Mouse (Mus musculus): ENCODE results near the gene Nub1.

DNA sequence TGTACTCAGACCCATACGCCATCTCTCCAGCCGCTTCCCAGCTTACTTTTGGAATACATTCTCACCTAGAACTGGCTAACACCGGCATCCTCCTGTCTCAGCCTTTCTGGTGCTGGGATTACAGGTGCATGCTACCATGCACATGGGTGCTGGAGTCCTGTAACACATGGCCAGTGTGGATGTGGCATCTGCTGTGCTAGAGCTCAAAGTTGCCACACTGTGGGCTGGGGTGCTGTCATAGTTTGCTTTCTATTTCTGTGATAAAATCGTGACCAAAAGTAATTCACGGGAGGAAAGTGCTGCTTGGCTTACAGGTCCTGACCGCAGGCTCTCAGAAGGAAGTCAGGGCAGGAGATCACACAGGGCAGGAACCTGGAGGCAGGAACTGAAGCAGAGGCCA, 30.8 kb upstream of the Nub1 start:
- TF ChIP-seq CTCF (IDR thresholded peaks at IDR 0.05; ENCODE audit: extremely low read depth, insufficient read length, insufficient replicate concordance, low read depth, low read length) = no peak
- no peak for TF ChIP-seq POLR2A (IDR thresholded peaks at IDR 0.05; ENCODE audit: low read depth, low read length)
